Mouse (Mus musculus) CD4-positive, CD25-positive, alpha-beta regulatory T cell, adult 4 months (primary cell): ENCODE measurements around the gene Anapc1. TPM values are rescaled to one million over a fixed set of nuclear protein-coding genes. Genes with fewer than 3 reads are reported as not detected.

ENCODE experiments used
- ATAC-seq: one replicate; pipeline ENCODE4 v1.8.0; 2017
- polyA plus RNA-seq, 2 experiments: library from polyadenylated mRNA; unstranded; fragments of 100-300 nt; shearing (Covaris generic); gene quantifications; one replicate each; pipeline ENCODE4 v1.2.1; 2017

Anapc1 gene
- polyA plus RNA-seq: 10 to 100 TPM; 44.4 to 57.1 TPM

DNA sequence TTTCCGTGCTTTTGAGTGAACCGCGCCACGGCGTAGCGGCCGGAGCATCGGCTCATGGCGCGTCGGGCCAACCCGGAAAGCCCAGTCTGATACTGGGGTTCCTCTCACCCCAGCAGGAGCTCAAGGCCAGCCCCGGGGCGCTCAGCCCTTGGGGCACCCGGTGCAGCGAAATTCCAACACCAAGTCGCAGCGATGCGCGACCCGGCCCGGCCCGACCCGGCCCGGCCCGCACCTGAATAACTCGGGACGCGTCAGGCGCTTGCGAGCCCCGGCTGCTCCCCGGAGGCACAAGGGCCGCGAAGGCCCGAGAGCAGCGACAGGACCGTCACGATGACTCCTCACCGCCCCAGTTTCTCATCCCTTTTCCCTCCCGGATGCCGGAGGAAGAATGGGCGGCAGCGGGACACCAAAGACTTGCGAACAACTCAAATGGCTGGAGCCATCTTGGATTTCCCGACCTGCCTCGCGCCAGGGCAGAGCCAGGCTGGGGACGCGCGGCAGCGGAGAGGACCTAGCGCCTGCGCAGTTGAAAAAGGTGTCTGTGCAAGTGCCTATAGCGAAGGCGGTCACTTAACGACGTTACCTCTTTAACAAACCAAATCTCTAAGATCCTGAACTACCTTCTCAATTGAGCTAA lies at the start of gene Anapc1:
Gene Anapc1 (minus strand): TSS at position 471 of the 637 bp plus-strand sequence.
- ATAC-seq: peak; percentile 99

DNA sequence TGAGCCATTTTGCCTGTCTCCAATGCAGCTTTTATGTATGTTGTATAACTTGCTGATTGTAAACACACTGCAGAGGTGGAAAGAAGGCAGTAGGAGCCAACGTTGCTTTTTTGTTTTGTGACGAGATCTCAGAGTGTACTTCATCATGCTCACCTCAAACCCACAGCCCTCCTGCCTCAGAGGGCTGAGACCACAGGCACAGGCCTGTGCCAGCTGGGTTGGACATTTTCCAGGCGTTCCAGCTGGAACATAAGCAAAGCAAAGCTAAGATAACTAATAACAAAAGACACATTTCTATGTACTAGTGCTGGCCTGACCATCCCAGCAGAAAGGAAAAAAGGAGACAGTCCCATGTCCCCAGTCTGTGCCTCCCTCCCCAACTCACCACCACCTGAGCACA lies 47.9 kb upstream of the Anapc1 start:
- no peak for ATAC-seq

DNA sequence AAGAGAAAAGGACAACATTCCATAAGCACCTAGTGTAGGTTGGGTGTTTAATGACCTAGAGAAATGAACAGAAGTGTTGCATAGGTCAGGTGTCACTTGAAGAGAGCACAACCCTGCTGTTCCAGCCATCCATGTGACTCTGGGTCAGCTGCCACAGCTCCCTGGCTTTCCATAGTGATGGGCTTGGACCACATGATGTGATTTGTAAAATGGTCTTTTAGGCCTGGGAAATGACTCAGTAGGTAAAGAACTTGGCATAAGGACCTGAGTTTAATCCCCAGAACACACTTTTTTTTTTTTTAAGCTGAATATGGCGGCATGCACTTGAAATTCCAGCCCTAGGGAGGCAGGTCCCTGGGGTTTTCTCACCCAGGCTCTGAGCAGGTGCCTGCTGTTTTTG lies 44.8 kb upstream of the Anapc1 start:
- ATAC-seq: no peak

DNA sequence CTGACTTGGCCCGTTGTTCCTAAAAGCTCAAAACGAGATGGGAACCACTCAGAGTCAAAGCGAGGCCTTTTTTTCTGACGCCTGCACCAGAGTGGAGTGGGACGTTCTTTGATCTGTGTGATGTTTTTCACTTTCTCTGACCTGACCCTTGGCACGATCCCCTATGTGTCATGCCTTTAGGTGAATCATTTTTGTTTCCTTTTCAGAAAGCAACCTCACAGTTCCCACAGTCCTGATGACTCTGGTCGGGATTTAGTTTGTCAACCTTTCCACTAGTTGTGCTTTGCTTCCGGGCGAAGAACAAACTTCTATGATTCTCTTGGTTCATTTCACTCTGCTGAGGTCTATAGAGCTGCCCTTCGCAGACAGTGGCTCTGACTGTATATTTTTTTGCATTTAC lies 44.3 kb upstream of the Anapc1 start:
- ATAC-seq: no peak

DNA sequence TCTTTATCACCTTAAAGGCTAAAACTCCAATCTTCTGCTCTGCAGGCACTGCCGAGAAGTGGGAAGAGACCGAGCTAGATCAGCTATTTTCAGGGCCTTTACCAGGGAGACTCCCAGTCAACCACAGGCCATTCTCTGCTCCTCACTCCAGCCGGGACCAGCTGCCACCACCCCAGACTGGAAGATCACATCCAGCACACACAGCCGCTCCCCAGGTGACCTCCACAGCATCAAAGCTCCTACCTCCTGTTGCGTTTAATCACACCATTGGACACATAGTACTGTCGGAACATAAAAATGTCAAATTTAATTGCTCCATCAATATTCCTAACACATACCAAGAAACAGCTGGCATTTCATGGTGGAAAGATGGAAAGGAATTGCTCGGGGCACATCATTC lies 42.0 kb upstream of the Anapc1 start:
- no peak for ATAC-seq

DNA sequence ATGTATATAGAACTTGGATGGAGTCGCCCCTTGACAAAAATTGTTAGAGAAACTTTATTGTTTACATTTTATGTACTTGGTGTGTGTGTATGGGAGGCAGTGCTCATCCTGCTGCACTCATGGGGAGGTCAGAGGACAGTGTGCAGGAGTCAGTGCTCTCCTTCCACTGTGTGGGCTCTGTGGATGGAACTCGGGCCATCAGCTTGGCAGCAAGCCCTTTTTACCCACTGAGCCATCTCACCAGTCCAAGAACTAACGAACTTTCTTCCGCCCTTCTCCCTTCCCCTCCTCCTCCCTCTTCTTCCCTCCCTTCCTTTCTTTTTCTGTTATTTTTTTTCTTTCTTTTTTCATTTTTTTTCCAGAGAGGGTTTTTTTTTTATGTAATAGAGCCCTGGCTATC lies 40.9 kb upstream of the Anapc1 start:
- no peak for ATAC-seq

DNA sequence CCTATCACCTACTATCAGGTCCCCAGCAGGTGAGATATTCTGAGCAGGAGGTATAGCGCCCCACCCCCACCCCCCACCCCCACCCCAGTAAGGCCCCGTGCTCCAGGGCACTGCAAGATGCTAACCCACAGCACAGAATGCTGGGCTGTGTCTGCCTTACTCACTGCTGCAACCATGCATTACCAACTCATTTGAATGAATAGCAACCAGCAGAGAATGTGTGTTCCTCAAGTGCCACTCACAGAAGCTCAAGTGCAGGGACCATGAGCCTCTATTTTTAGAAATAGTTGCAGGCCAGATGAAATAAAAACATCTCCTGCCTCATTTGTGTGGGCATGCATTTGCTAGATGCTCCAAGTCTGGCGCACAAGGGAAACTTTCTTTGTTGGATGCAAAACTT lies 40.4 kb upstream of the Anapc1 start:
- no peak for ATAC-seq

DNA sequence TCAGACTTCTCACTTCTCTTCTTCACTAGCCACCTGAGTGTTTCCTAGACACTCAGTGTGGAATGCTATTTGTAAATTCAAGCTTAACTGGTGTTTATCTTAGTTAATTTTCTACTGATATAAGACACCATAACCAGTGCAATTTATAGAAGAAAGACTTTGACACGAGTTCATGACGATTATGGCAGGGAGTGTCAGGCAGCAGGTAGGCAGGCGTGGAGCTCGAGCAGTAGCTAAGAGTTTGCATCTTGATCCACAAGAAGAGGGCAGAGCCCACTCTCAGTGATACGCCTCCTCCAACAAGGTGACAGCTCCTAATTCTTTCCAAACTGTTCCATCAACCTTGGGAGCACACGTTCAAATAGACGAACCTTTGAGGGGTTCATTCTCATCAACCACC lies 39.4 kb upstream of the Anapc1 start:
- ATAC-seq: no peak

DNA sequence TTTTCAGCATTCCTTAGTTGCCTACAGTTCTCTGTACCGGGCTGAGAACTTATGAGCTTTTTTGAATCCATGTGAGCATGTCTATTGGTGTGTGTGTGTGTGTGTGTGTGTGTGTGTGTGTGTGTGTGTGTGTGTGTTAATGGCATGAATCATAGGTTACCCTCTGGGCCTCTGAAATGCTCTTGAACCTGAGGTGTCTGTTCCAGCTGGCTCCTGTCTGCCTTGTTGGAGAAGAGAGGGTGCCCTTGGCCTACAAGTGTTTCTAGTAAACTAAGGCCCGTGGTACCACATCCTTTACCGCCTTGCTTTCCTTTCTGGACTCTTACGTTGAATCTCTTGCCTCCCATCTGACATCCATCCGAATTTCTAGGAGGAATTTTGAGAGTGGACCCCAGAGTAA lies 38.9 kb upstream of the Anapc1 start:
- no peak for ATAC-seq

DNA sequence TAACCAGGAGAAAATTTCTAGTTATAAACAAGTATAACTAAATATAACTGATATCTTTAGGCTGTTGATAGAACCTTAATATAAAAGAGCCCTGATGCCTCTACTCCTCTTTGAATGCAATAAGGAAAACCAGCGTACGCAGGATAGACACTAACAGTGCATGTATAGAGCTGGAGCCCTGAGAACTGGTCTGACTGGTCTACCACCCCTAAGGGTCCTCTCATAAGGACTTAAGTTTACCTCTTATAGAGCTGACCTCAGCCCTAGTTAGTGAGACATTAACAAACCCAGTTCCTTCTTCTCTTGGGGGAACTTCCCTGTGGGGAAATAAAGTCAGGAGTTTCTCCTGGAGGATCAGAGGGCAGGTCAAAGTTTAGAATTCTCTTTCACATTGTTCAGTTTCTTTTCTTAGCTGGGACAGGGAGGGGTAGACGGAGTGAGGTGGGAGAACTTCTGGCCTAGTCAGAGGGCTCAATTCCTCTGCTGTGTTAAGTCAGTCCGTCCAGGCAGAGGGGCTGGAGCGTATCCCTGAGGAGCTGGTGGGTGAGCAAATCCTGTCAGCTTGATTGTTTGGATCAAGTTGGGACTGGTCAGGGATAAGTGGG lies 35.0 kb upstream of the Anapc1 start:
- ATAC-seq: no peak

DNA sequence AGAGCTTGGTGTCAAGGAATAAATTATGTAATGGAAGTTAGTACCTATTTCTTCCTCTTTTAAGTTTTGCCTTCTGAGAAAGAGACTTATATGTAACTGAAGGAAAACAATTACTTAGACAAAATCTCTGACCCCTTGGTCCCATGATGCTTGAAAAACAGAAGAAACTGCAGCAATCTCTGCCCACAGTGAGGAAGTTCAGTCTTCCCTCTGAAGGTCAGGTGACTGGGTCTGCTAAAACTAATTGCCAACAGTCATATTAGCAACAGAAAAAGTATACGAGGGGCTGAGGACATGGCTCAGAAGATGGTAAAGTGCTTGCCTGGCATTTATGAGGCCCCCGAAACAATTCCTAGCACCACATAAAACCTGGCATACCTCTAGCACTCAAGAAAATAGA lies 32.2 kb upstream of the Anapc1 start:
- no peak for ATAC-seq

DNA sequence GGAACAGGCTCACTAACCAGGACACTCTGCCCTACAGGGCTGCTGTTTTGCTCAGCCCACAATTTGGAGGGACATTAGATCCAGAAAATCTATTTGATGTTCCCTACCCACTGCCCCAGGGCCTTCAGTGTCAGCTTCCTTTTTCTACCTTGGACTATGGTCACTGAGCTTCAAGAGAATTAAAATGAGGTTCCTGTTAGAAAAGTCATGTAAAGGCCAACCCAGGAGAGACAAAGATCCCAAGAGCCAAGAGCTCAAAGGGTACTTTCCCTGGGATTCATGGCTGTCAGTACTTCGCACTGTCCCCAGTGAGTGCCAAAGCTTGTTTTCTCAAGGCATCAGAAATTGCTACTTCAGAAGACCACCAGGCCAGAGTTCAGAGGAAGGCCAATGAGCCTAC lies 28.8 kb upstream of the Anapc1 start:
- ATAC-seq: no peak

DNA sequence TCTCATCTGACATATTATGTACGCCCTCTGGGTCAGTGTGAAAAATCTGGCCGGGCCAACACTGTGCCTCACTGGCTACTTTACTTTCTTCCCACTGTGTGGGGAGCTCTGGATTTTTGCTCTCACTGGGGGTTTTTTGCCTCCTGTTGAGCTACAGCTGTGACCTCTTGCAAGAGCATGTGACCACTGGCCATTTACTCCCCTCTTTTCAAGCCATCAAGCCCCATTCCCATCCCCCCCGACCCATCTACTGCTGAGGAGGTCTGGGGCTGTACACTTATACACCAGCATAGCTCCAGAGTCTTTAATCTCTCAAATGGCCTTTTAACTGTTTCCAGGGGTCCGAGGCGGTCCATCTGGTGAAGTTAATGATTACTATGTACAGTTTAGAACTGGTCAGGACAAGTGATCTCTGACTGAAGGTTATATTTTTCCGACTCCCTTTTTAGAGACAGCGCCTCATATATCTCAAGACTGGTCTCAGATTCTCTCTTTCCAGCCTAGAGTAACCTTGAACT lies 27.6 kb upstream of the Anapc1 start:
- no peak for ATAC-seq

DNA sequence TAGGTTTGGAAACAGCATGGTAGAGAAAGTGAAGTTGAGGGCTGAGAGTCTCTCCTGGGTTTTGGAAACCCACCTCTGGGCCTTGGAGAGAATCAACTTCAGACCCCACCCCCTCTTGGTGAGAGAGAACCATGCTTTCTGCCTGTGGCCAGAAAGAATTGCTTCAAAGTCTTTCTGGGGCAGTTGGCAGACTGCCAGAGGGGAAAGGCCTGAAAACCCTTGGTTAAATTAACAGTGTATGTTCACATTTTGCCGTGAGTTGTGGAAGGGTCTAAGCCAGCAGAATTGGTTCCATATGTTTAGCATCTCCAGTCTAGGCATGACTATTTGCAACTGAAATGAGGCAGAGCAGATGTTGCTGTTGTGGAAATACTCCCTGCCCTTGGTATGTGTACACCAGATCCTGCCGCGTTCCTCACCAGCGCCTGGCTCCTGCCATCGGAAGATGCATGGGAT lies 26.4 kb upstream of the Anapc1 start:
- no peak for ATAC-seq

DNA sequence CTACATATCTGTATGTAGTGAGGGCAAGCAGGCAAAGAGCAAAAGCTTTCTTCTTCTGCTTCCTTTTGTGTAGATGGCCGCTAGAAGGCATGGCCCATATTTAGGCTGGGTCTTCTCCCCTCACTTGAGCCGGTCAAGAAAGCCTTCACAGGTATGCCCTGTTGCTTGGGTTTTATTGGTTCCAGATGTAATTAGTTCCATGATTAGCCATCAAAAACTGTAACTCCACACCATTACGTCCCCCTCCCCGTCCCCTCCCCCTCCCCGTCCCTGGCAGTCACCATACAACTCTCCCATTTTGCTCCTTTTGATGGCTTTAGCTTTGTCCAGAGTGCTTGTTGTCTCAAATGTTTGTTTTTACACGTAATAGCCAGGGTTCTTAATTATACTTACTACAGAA lies 25.7 kb upstream of the Anapc1 start:
- no peak for ATAC-seq

DNA sequence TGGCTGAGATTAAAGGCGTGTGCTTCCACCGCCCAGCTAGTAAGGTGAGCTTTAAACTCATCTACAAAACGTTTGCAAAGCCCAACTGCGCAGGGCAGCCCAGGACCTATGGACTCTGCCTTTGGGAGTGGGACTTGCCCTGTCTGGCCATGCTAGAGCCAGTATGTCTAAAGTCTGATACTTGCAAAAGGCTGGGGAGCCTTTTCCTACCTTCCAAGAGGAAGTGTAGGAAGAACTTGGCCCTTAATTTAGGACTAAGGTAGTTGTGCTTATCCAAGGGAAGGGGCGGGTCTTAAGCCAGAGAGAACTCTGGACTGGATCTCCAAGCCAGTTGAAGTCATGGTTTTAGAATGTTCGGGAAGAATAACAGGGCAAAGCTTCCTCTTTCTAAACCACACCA lies 23.4 kb upstream of the Anapc1 start:
- no peak for ATAC-seq

DNA sequence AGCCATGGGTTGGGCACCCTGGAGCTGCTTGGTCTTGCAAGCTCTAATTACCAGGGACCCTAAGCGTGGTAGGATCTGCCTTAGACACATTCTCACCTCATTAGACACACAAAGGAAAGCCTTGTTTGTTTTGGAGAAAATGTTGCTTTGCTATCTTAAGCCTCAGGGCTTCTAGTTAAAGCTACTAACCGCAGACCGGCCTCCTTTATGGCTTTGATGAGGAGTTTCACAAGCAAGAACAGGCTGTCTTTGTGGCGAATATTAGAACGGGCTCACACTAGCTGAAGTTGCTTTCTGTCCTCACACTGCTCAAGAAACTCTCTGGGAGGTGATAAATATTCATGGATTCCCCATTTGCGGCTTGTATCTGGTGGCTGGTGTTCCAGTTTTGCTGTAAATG lies 22.1 kb upstream of the Anapc1 start:
- ATAC-seq: no peak

DNA sequence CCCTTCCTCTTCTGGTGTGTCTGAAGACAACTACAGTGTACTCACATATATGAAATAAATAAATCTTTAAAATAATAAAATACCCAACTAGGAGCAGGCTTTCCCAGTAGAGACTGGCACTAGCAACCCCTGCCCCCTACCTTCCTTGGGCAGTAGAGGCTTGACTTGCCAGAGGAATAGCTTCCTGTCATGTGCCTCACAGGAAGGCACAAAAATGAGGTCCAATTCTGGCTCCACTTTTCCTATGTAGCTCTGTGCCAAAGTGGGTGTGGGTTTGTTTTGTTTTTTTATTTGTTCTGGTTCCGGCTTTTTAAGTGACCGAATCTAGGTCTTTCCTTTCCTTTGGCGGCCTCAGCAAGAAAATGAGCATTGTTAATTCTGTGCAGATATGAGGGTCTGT lies 17.3 kb upstream of the Anapc1 start:
- no peak for ATAC-seq

DNA sequence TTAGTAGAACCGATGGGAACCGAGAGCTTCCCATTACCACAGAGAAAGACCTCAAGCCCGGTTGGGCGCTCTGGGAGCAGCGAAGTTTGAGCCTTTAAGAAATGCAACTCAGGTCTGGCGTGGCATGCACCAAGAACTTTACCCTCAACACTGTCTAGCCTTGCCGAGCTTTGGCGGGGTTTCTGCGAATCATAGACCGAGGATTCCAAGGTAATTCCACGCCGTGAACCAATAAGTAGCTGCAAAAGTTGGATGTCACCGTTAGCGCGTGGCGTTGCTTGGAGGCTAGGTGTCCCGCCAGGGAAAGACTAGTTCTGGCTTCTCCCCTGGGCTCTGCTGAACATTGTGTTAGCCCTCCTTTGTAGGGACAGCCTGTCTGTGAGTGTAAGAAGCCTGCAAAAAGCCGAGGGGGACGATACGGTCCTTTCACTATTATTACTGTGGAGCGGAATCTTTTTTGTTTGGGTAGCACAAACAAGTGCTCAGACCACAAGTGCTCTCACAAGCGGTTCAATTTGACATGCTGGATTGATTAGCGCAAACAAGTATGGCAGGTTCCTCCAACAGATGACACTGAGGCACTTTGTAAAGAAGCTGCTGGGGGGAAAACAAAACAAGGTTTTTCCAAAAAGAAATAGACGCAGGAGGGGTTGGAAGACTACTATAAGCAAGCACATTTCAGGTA lies 12.2 kb upstream of the Anapc1 start:
- no peak for ATAC-seq

DNA sequence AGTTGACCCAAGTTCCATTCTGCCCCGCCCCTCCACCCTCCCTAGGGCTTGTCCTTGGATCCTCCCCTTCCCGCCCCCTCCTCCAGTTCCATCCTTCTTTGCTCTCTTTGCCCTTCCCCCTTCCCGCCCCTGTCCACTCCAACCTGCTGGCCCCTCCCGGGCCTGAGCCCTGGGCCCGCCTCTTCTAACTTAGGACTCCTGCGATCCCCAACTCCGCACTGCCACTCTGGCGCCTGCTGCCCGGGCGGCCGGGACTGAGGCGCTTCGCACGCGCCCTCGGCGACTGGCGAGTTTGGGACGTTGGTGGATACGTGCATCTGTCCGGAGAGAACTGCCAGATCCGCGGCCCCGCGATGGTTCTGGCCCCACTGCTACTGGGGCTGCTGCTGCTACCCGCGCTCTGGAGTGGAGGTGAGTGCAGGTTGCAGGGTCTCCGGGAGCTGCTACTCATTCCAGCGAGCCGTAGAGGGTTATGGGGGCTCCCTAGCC lies 11.5 kb upstream of the Anapc1 start, which contains the start of gene Mertk:
Gene Mertk (plus strand): TSS at position 264 of the 489 bp plus-strand sequence.
- no peak for ATAC-seq

DNA sequence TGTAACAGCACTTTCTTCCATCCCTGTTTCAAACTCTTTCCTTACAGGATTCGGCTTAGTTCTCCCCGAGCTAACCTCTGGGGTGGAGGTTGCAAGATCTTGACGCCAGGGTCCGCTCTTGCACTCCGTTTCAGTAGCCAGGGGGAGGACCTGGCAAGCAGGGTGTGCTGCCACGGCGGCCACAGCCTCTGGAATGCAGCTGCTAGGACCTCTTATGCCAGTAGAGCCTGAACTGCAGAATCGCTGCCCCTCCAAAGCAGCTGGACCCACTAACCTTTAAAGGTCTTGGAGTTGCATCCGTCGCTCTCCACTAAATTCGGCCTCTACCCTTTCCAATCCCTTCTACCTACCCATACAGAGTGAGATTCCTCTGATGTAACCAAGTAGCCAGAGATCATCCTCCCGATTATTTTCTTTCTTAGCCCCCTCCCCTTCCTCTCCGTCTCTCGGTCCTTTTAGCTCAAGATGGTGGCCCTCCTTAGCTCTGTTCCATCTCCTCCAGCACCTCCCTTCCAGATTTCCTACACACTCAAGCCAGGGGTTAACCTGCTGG lies 11.0 kb upstream of the Anapc1 start:
- ATAC-seq: peak; percentile 76

DNA sequence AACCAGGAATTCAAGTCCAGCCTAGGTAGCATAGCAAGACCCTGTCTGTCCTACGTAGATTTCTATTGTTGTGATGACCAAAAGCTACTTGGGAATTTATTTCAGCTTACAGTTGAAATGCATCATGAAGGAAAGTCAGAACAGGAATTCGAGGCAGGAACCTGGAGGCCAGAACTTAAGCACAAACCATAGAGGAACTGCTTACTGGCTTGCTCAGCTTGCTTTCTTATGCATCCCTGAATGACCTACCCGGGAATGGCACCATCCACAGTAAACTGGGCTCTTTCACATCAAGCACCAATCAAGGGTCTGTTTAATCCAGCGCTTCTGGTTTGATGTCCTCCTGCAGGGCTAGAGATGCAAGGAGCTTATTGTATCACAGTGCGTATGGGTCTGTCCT lies 10.4 kb upstream of the Anapc1 start:
- ATAC-seq: no peak

DNA sequence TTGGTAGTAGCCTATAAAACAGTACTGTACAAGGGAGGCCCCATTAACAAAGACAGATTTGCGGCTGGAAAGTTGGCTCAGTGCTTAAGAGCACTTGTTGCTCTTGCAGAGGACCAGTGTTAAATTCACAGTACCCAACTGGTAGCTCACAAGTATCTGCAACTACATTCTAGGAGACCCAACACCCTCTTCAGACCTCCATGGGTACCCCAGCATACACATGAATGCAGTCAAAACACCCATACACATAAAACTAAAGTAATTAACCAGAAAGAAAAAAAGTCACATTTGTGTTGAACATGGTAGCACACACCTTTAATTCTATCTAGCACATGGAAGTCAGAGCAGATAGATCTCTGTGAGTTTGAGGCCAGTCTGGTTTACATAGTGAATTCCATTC lies 9.9 kb upstream of the Anapc1 start:
- no peak for ATAC-seq
